Mouse (Mus musculus): ENCODE measurements around the gene Ppfibp1. TPM values are rescaled to one million over a fixed set of nuclear protein-coding genes. Genes with fewer than 3 reads are reported as not detected.
A peak's percentile ranks its signal among the peaks of the same experiment; 100 is the strongest.

Ppfibp1 gene
- polyA plus RNA-seq, 1 experiment from 2014 or later, result 40.9 TPM

DNA sequence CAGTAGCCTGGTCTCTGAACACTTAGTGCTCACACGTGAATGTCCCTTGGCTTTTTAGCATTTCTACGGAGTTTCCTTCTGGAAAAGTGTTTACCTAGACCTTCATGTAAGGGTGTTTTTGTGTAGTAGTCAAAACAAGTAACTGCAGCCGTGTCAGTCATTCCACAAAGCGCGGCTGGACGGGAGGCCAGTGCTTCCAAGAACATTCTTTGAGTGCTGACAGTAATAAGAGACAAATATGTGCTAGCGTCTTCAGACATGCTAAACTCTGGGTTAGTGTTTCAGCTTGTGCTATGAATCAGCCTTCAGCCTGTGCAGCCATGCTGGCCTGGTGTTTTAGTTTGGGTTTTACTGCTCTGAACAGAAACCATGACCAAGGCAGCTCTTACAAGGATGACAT, 174.4 kb downstream of the Ppfibp1 start:
- no peaks in the 10 kb centered on the region for H3K27me3 ChIP-seq (replicated peaks)
- H3K4me2 ChIP-seq, result no peak overlapping the region
- H3K4me1 ChIP-seq, result no peaks in the 10 kb centered on the region
- ATAC-seq (ENCODE audit: insufficient read depth, low FRiP score, low read depth), result no peak
- no peak overlapping the region for H3K9ac ChIP-seq
- peaks cover 21% of the 10 kb centered on the region for H3K36me3 ChIP-seq
- H3K27ac ChIP-seq, result no peak overlapping the region
- 86% methylated on average over 7 of the region's 7 CpGs for WGBS
- no peaks in the 10 kb centered on the region for H3K9me3 ChIP-seq
- H3K4me3 ChIP-seq (replicated peaks), result no peak overlapping the region

DNA sequence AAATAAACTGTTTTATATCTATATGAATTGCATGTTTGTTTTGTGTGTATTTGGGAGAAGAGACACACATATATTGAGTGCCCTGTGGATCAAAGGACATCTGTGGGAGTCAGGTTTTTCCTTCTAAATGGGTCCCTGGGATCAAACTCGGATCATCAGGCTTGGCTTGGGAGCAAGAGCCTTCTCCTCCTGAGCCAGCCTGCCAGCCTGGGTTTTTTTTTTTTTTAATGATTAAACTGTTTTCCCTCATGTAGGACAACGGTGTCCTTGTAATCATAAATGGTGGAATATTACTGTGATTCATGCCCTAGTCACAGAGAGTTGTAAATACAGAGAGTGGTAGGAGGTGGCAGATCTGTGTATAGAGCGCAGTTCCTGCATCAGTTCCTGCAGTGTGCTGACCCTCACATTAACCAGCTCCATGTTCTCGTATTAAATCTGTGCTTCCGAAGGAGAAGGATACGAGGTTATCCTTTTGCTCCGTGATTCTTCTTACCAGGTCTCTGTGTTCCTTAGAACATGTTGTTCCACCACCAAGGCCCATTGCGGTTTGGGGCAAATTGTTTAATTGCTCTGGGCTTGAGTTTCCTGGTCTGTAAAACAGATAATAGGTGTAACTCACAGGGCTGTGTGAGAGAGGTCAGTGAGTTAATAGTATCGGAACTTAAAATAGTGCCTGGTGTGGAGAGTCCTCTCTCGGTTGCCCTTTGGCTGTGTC, 176.1 kb downstream of the Ppfibp1 start:
- ATAC-seq (ENCODE audit: insufficient read depth, low FRiP score, low read depth), result no peak
- no peak overlapping the region for H3K4me2 ChIP-seq
- peaks cover 21% of the 10 kb centered on the region for H3K36me3 ChIP-seq
- H3K4me1 ChIP-seq, result no peaks in the 10 kb centered on the region
- H3K9me3 ChIP-seq, result no peaks in the 10 kb centered on the region
- H3K9ac ChIP-seq, result no peak overlapping the region
- no peak overlapping the region for H3K27ac ChIP-seq
- no peak overlapping the region for H3K4me3 ChIP-seq (replicated peaks)
- 88% methylated on average over 10 of the region's 10 CpGs for WGBS
- no peaks in the 10 kb centered on the region for H3K27me3 ChIP-seq (replicated peaks)

DNA sequence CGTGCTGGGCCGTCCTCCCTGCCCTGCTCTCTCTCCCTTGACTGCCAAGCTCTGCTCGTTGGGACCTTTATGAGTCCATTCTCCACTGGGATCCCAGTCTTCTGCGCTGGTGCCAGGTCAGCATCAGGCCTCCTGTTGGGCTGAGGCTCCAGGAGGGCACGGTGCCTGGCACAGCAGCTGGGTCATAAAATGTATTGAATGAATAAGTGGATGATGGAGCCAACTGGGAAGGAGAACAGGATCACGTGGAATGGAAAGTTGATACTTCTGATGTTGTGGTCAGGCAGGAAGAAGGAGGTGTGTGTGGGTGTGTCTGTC, 176.6 kb downstream of the Ppfibp1 start:
- peaks cover 21% of the 10 kb centered on the region for H3K36me3 ChIP-seq
- no peak overlapping the region for H3K4me2 ChIP-seq
- no peak overlapping the region for H3K9ac ChIP-seq
- no peaks in the 10 kb centered on the region for H3K9me3 ChIP-seq
- H3K27me3 ChIP-seq (replicated peaks), result no peaks in the 10 kb centered on the region
- no peaks in the 10 kb centered on the region for H3K4me1 ChIP-seq
- H3K27ac ChIP-seq, result no peak overlapping the region
- WGBS, result 85% methylated on average over 6 of the region's 6 CpGs
- ATAC-seq (ENCODE audit: insufficient read depth, low FRiP score, low read depth), result no peak
- H3K4me3 ChIP-seq (replicated peaks), result no peak overlapping the region

DNA sequence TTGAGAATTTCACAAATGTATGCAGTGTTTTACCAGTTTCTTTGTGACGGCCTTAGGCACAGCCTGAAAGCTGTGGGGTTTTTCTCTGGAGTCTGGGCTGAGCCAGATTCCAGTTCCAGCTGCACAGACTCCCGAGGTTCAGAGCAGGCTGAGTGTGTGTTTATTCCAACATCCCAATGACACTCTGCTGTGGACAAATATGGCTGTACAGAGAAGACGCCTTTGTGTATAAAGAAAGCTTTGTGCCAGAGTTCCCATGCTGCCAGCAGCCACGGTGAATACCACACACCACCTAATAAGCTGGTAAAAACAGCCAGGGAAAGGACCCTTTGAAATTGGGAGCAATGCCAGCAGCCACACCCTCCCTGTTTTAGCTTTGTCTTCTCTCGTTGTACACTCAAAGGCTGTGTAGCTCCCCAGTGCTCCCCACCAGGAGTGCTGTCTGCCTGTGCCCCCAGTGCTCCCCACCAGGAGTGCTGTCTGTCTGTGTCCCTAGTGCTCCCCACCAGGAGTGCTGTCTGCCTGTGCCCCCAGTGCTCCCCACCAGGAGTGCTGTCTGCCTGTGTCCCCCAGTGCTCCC, 187.6 kb downstream of the Ppfibp1 start:
- ATAC-seq (ENCODE audit: insufficient read depth, low FRiP score, low read depth), result peak; percentile 53; the same call in 1 of the 2 replicates
- WGBS, result 34% methylated on average over 5 of the region's 5 CpGs
- H3K4me1 ChIP-seq, result no peaks in the 10 kb centered on the region

GRCm38 (mm10) chr6:147076878-147077277, 188.6 kb downstream of the Ppfibp1 start:
- Histone ChIP-seq H3K4me1 (no peaks in the 10 kb centered on the region), H3K9ac (no peak overlapping the region), H3K4me2 (no peak overlapping the region), H3K27ac (no peak overlapping the region), H3K36me3 (peaks cover 3% of the 10 kb centered on the region; the same call in 1 of the 2 replicates), H3K27me3 (replicated peaks) (no peaks in the 10 kb centered on the region), H3K4me3 (replicated peaks) (no peak overlapping the region), H3K9me3 (no peaks in the 10 kb centered on the region)
- 79% methylated on average over 8 of the region's 8 CpGs for WGBS
- no peak for ATAC-seq (ENCODE audit: insufficient read depth, low FRiP score, low read depth)

More for the DNA sequence above, 187.6 kb downstream of the Ppfibp1 start:
- H3K4me3 ChIP-seq (replicated peaks), result no peak overlapping the region
- no peaks in the 10 kb centered on the region for H3K27me3 ChIP-seq (replicated peaks)
- H3K4me2 ChIP-seq, result no peak overlapping the region
- H3K27ac ChIP-seq, result peak overlapping the region; percentile 42
- H3K36me3 ChIP-seq, result peaks cover 8% of the 10 kb centered on the region; the same call in 1 of the 2 replicates
- H3K9ac ChIP-seq, result no peak overlapping the region
- H3K9me3 ChIP-seq, result no peaks in the 10 kb centered on the region

GRCm38 (mm10) chr6:147079919-147080318, 191.6 kb downstream of the Ppfibp1 start:
- no peaks in the 10 kb centered on the region for H3K27me3 ChIP-seq (replicated peaks)
- no peaks in the 10 kb centered on the region for H3K9me3 ChIP-seq
- H3K36me3 ChIP-seq, result no peaks in the 10 kb centered on the region
- H3K4me3 ChIP-seq (replicated peaks), result no peak overlapping the region
- H3K9ac ChIP-seq, result no peak overlapping the region
- H3K4me2 ChIP-seq, result no peak overlapping the region
- 86% methylated on average over 10 of the region's 10 CpGs for WGBS
- no peaks in the 10 kb centered on the region for H3K4me1 ChIP-seq
- H3K27ac ChIP-seq, result no peak overlapping the region
- no peak for ATAC-seq (ENCODE audit: insufficient read depth, low FRiP score, low read depth)

Other genes starting within 250 kb of the Ppfibp1 start
- 133 and 140 TPM in 2 replicates for gene Med21, start 245.9 kb upstream of the Ppfibp1 start, polyA plus RNA-seq (2015; fragmentation: Nextera tagmentation; extraction: Ambion mirVana)
- gene Tm7sf3, start 245.7 kb upstream of the Ppfibp1 start, polyA plus RNA-seq (2015; fragmentation: Nextera tagmentation; extraction: Ambion mirVana), result 31.7 and 36.1 TPM in 2 replicates
- gene Stk38l, start 163.5 kb upstream of the Ppfibp1 start, polyA plus RNA-seq (2015; fragmentation: Nextera tagmentation; extraction: Ambion mirVana), result 20.6 and 21.3 TPM in 2 replicates
- 8.2 and 8.4 TPM in 2 replicates for gene Arntl2, start 92.4 kb upstream of the Ppfibp1 start, polyA plus RNA-seq (2015; fragmentation: Nextera tagmentation; extraction: Ambion mirVana)
- not detected in 2 replicates for gene Smco2, start 38.4 kb upstream of the Ppfibp1 start, polyA plus RNA-seq (2015; fragmentation: Nextera tagmentation; extraction: Ambion mirVana)
- gene 1700034J05Rik, start 65.9 kb downstream of the Ppfibp1 start, polyA plus RNA-seq (2015; fragmentation: Nextera tagmentation; extraction: Ambion mirVana), result 0.12 and 0.18 TPM in 2 replicates
- 2.6 and 3.2 TPM in 2 replicates for gene Rep15, start 144.1 kb downstream of the Ppfibp1 start, polyA plus RNA-seq (2015; fragmentation: Nextera tagmentation; extraction: Ambion mirVana)
- 124 and 125 TPM in 2 replicates for gene Mrps35, start 154.3 kb downstream of the Ppfibp1 start, polyA plus RNA-seq (2015; fragmentation: Nextera tagmentation; extraction: Ambion mirVana)
- 3.0 and 3.6 TPM in 2 replicates for gene Mansc4, start 198.5 kb downstream of the Ppfibp1 start, polyA plus RNA-seq (2015; fragmentation: Nextera tagmentation; extraction: Ambion mirVana)
- gene Klhl42, start 202.9 kb downstream of the Ppfibp1 start, polyA plus RNA-seq (2015; fragmentation: Nextera tagmentation; extraction: Ambion mirVana), result 7.9 and 9.4 TPM in 2 replicates